Mouse (Mus musculus) brain, embryonic 14.5 days (tissue): ENCODE data around the gene Slc44a5. TPM values are rescaled to one million over a fixed set of nuclear protein-coding genes. Genes with fewer than 3 reads are reported as not detected.

ENCODE experiments used
- DNase-seq: peaks from one replicate; pipeline ENCODE4 v3.0.0-alpha.2; 2011; ENCODE audit warnings: low read depth
- CTCF ChIP-seq: fragments of 200-500 bp; IDR thresholded peaks from 2 replicates; pipeline ENCODE4 v1.5.1; 2012; ENCODE audit warnings: inconsistent platforms, mild to moderate bottlenecking, moderate library complexity, borderline replicate concordance; ENCODE audit not compliant: insufficient read depth, insufficient read length; ENCODE audit errors: extremely low read depth
- POLR2A ChIP-seq: fragments of 200-500 bp; IDR thresholded peaks from 2 replicates; pipeline ENCODE4 v1.6.1; 2012; ENCODE audit warnings: mild to moderate bottlenecking, inconsistent platforms, borderline replicate concordance; ENCODE audit not compliant: poor library complexity, insufficient read depth, insufficient read length, severe bottlenecking; ENCODE audit errors: extremely low read depth
- polyA plus RNA-seq: library from polyadenylated mRNA; depleted of rRNA; stranded (reverse); fragments of >200 nt; gene quantifications from 2 replicates; pipeline ENCODE4 v1.2.3, GENCODE M21; 2012

The Slc44a5 gene
- polyA plus RNA-seq, 1 experiment: 19.6 TPM

- peak; percentile 98 for DNase-seq
- peak; percentile 48; the same call in 1 of the 2 replicates for TF ChIP-seq POLR2A
- TF ChIP-seq CTCF: no peak
Observed at GRCm38 (mm10) chr3:153944335-153944990, 28.8 kb upstream of the Slc44a5 start, which contains the start of gene Acadm. Gene Acadm (minus strand): TSS chr3:153944632.

GRCm38 (mm10) chr3:153947271-153947670 lies 26.0 kb upstream of the Slc44a5 start:
- no peak for DNase-seq
- TF ChIP-seq CTCF (no peak), POLR2A (no peak)

GRCm38 (mm10) chr3:153948176-153948575 lies 25.1 kb upstream of the Slc44a5 start:
- DNase-seq: no peak
- no peak for TF ChIP-seq CTCF
- no peak for TF ChIP-seq POLR2A

GRCm38 (mm10) chr3:153957916-153958315 lies 15.3 kb upstream of the Slc44a5 start:
- no peak for DNase-seq
- TF ChIP-seq POLR2A (no peak), CTCF (no peak)

GRCm38 (mm10) chr3:153959035-153959730 lies 14.1 kb upstream of the Slc44a5 start:
- DNase-seq: peak; percentile 77
- TF ChIP-seq CTCF (peak; percentile 75), POLR2A (no peak)

GRCm38 (mm10) chr3:153959731-153960207 lies 13.5 kb upstream of the Slc44a5 start:
- no peak for DNase-seq
- no peak for TF ChIP-seq CTCF
- TF ChIP-seq POLR2A: no peak

- no peak for TF ChIP-seq CTCF
- TF ChIP-seq POLR2A: no peak
- peak; percentile 44 for DNase-seq
Observed at GRCm38 (mm10) chr3:153960884-153961283, 12.4 kb upstream of the Slc44a5 start.

GRCm38 (mm10) chr3:153961632-153962389 lies 11.4 kb upstream of the Slc44a5 start:
- TF ChIP-seq CTCF: peak; percentile 63; the same call in 1 of the 2 replicates
- TF ChIP-seq POLR2A: no peak
- peak; percentile 31 for DNase-seq

- TF ChIP-seq POLR2A (no peak), CTCF (no peak)
- DNase-seq: no peak
Observed at GRCm38 (mm10) chr3:153967447-153967846, 5.8 kb upstream of the Slc44a5 start.

GRCm38 (mm10) chr3:153968549-153968948 lies 4.7 kb upstream of the Slc44a5 start:
- TF ChIP-seq POLR2A (no peak), CTCF (peak; percentile 47; the same call in 1 of the 2 replicates)
- DNase-seq: peak; percentile 85

- DNase-seq: no peak
- no peak for TF ChIP-seq CTCF
- no peak for TF ChIP-seq POLR2A
Observed at GRCm38 (mm10) chr3:153969451-153969850, 3.8 kb upstream of the Slc44a5 start.
